Mouse (Mus musculus) heart, embryonic 11.5 days (tissue): ENCODE measurements at regions not wholly inside any gene's neighbourhood (a gene's known extent, or its start where the extent isn't known, plus 50 kb on each side); places are given as distances from the start of the nearest gene placed in this dataset.

Source experiments
- ATAC-seq: fragments of 200-750 bp; cut with Nextera tagmentation; replicated peaks from 2 replicates; pipeline ENCODE4 v1.8.0; 2017; ENCODE audit warnings: moderate library complexity; ENCODE audit not compliant: insufficient number of reproducible peaks, low FRiP score, low TSS enrichment
- H3K27ac ChIP-seq: fragments of 300-500 bp; sonication (generic); 2 replicates; pipeline ENCODE4 v1.5.1; 2014; ENCODE audit warnings: mild to moderate bottlenecking, low read depth, low read length
- H3K27me3 ChIP-seq: fragments of 300-500 bp; sonication (generic); 2 replicates; pipeline ENCODE4 v1.6.1; 2014; ENCODE audit warnings: mild to moderate bottlenecking, low read length, mixed read lengths; ENCODE audit not compliant: control insufficient read depth, insufficient read depth
- H3K36me3 ChIP-seq: fragments of 300-500 bp; sonication (generic); 2 replicates; pipeline ENCODE4 v1.6.1; 2014; ENCODE audit warnings: mild to moderate bottlenecking, low read length, moderate library complexity, mixed read lengths; ENCODE audit not compliant: control insufficient read depth, insufficient read depth
- H3K4me1 ChIP-seq: fragments of 300-500 bp; sonication (generic); 2 replicates; pipeline ENCODE4 v1.6.1; 2014; ENCODE audit warnings: low read length; ENCODE audit not compliant: control insufficient read depth, insufficient read depth
- H3K4me2 ChIP-seq: fragments of 300-500 bp; sonication (generic); 2 replicates; pipeline ENCODE4 v1.6.1; 2014; ENCODE audit warnings: mild to moderate bottlenecking, moderate library complexity
- H3K4me3 ChIP-seq: fragments of 300-500 bp; sonication (generic); 2 replicates; pipeline ENCODE4 v1.5.1; 2014; ENCODE audit warnings: low read depth, low read length
- H3K9ac ChIP-seq: fragments of 300-500 bp; sonication (generic); 2 replicates; pipeline ENCODE4 v1.6.1; 2014; ENCODE audit warnings: mild to moderate bottlenecking, low read depth, low read length, moderate library complexity
- H3K9me3 ChIP-seq: fragments of 300-500 bp; sonication (generic); replicated peaks from 2 replicates; pipeline ENCODE4 v1.6.1; 2016; ENCODE audit warnings: low read length; ENCODE audit not compliant: control insufficient read depth
- WGBS: fragments of 180-500 bp; shearing (Covaris S2); extraction: QIAGEN DNeasy Blood & Tissue Kit; methylation state at CpG from one replicate; pipeline ENCODE4 v1.1.7; 2014; ENCODE audit not compliant: insufficient replicate concordance; 5-methylcytosine and 5-hydroxymethylcytosine counted together

GRCm38 (mm10) chr3:21484052-21484451, 592.4 kb upstream of the Tbl1xr1 start:
- Histone ChIP-seq H3K9me3 (peaks cover 2% of the 10 kb centered on the region; the same call in 1 of the 2 replicates), H3K36me3 (no peaks in the 10 kb centered on the region), H3K27ac (no peak overlapping the region), H3K9ac (no peak overlapping the region), H3K4me1 (peaks cover 3% of the 10 kb centered on the region), H3K4me2 (no peak overlapping the region), H3K4me3 (no peak overlapping the region), H3K27me3 (no peaks in the 10 kb centered on the region)
- no peak for ATAC-seq
- WGBS = 72% methylated on average over 2 of the region's 2 CpGs

- no peak overlapping the region for H3K27ac ChIP-seq
- H3K4me3 ChIP-seq = no peak overlapping the region
- no peak overlapping the region for H3K4me2 ChIP-seq
- H3K27me3 ChIP-seq = no peaks in the 10 kb centered on the region
- peaks cover 3% of the 10 kb centered on the region; the same call in 1 of the 2 replicates for H3K9me3 ChIP-seq
- H3K9ac ChIP-seq = no peak overlapping the region
- no peaks in the 10 kb centered on the region for H3K4me1 ChIP-seq
- ATAC-seq = no peak
- H3K36me3 ChIP-seq = no peaks in the 10 kb centered on the region
Measured at GRCm38 (mm10) chr3:21485454-21485853, 591.0 kb upstream of the Tbl1xr1 start.

- 79% methylated on average over 1 of the region's 1 CpGs for WGBS
- H3K4me2 ChIP-seq = no peak overlapping the region
- H3K27ac ChIP-seq = no peak overlapping the region
- H3K27me3 ChIP-seq = no peaks in the 10 kb centered on the region
- no peak overlapping the region for H3K9ac ChIP-seq
- H3K4me1 ChIP-seq = no peaks in the 10 kb centered on the region
- ATAC-seq = no peak
- H3K9me3 ChIP-seq = peaks cover 3% of the 10 kb centered on the region; the same call in 1 of the 2 replicates
- no peak overlapping the region for H3K4me3 ChIP-seq
- H3K36me3 ChIP-seq = no peaks in the 10 kb centered on the region
Measured at GRCm38 (mm10) chr3:21489547-21489946, 586.9 kb upstream of the Tbl1xr1 start.

- ATAC-seq = no peak
- Histone ChIP-seq H3K27ac (no peak overlapping the region), H3K27me3 (no peaks in the 10 kb centered on the region), H3K4me1 (0 out of 2 replicates have a peak, but pooled peaks cover 1% of the 10 kb centered on the region), H3K4me3 (no peak overlapping the region), H3K9ac (no peak overlapping the region), H3K9me3 (peaks cover 3% of the 10 kb centered on the region; the same call in 1 of the 2 replicates), H3K36me3 (no peaks in the 10 kb centered on the region), H3K4me2 (no peak overlapping the region)
- WGBS = 45% methylated on average over 3 of the region's 3 CpGs
Measured at GRCm38 (mm10) chr3:21492413-21492812, 584.0 kb upstream of the Tbl1xr1 start.

- H3K27me3 ChIP-seq = no peaks in the 10 kb centered on the region
- H3K36me3 ChIP-seq = no peaks in the 10 kb centered on the region
- no peak overlapping the region for H3K4me3 ChIP-seq
- WGBS = 83% methylated on average over 6 of the region's 6 CpGs
- H3K4me1 ChIP-seq = 0 out of 2 replicates have a peak, but pooled peaks cover 2% of the 10 kb centered on the region
- peaks cover 3% of the 10 kb centered on the region; the same call in 1 of the 2 replicates for H3K9me3 ChIP-seq
- no peak overlapping the region for H3K27ac ChIP-seq
- no peak for ATAC-seq
- H3K4me2 ChIP-seq = no peak overlapping the region
- H3K9ac ChIP-seq = no peak overlapping the region
Measured at GRCm38 (mm10) chr3:21493384-21493783, 583.1 kb upstream of the Tbl1xr1 start.

GRCm38 (mm10) chr3:21494904-21495303, 581.5 kb upstream of the Tbl1xr1 start:
- Histone ChIP-seq H3K4me3 (no peak overlapping the region), H3K9ac (no peak overlapping the region)
- WGBS = 62% methylated on average over 3 of the region's 3 CpGs

GRCm38 (mm10) chr3:21495651-21496050, 580.8 kb upstream of the Tbl1xr1 start:
- H3K27ac ChIP-seq = no peak overlapping the region
- 41% methylated on average over 5 of the region's 5 CpGs for WGBS
- no peak overlapping the region for H3K4me3 ChIP-seq
- H3K9me3 ChIP-seq = no peaks in the 10 kb centered on the region
- H3K9ac ChIP-seq = no peak overlapping the region
- no peak overlapping the region for H3K4me2 ChIP-seq
- H3K36me3 ChIP-seq = no peaks in the 10 kb centered on the region
- H3K4me1 ChIP-seq = 0 out of 2 replicates have a peak, but pooled peaks cover 2% of the 10 kb centered on the region
- no peak for ATAC-seq
- no peaks in the 10 kb centered on the region for H3K27me3 ChIP-seq

More at GRCm38 (mm10) chr3:21494904-21495303, 581.5 kb upstream of the Tbl1xr1 start:
- 0 out of 2 replicates have a peak, but pooled peaks cover 2% of the 10 kb centered on the region for H3K4me1 ChIP-seq
- no peaks in the 10 kb centered on the region for H3K27me3 ChIP-seq
- H3K36me3 ChIP-seq = no peaks in the 10 kb centered on the region
- no peak for ATAC-seq
- H3K27ac ChIP-seq = no peak overlapping the region
- no peak overlapping the region for H3K4me2 ChIP-seq
- no peaks in the 10 kb centered on the region for H3K9me3 ChIP-seq

GRCm38 (mm10) chr3:21496166-21496565, 580.3 kb upstream of the Tbl1xr1 start:
- 0 out of 2 replicates have a peak, but pooled peaks cover 2% of the 10 kb centered on the region for H3K4me1 ChIP-seq
- no peak overlapping the region for H3K4me3 ChIP-seq
- H3K27ac ChIP-seq = no peak overlapping the region
- no peaks in the 10 kb centered on the region for H3K27me3 ChIP-seq
- whole genome bisulfite sequencing = 77% methylated on average over 2 of the region's 2 CpGs
- H3K9me3 ChIP-seq = no peaks in the 10 kb centered on the region
- no peak overlapping the region for H3K4me2 ChIP-seq
- no peak for ATAC-seq
- no peaks in the 10 kb centered on the region for H3K36me3 ChIP-seq
- H3K9ac ChIP-seq = no peak overlapping the region

- Histone ChIP-seq H3K27ac (no peak overlapping the region), H3K36me3 (no peaks in the 10 kb centered on the region), H3K9me3 (no peaks in the 10 kb centered on the region), H3K4me1 (0 out of 2 replicates have a peak, but pooled peaks cover 2% of the 10 kb centered on the region), H3K4me3 (no peak overlapping the region), H3K9ac (no peak overlapping the region), H3K27me3 (no peaks in the 10 kb centered on the region), H3K4me2 (no peak overlapping the region)
- whole genome bisulfite sequencing = 6% methylated on average over 1 of the region's 1 CpGs
- no peak for ATAC-seq
Measured at GRCm38 (mm10) chr3:21497011-21497410, 579.4 kb upstream of the Tbl1xr1 start.
